Mouse (Mus musculus) C2C12 (cell line): Measurements from ENCODE around the gene Hmgb4. TPM values are rescaled to one million over a fixed set of nuclear protein-coding genes. Genes with fewer than 3 reads are reported as not detected.

Experiments
- H3K27me3 ChIP-seq: one replicate; pipeline ENCODE4 v1.6.1; 2011; ENCODE audit not compliant: control insufficient read depth, insufficient read depth, insufficient read length
- H3K36me3 ChIP-seq: one replicate; pipeline ENCODE4 v1.6.1; 2011; ENCODE audit not compliant: control insufficient read depth, insufficient read depth
- H3K4me3 ChIP-seq: one replicate; pipeline ENCODE4 v1.5.1; 2011; ENCODE audit warnings: mild to moderate bottlenecking, control low read depth; ENCODE audit not compliant: poor library complexity, insufficient read depth, severe bottlenecking
- H3K79me2 ChIP-seq: one replicate; pipeline ENCODE4 v1.6.1; 2011; ENCODE audit not compliant: control insufficient read depth, insufficient read depth
- H3K79me3 ChIP-seq: one replicate; pipeline ENCODE4 v1.6.1; 2011; ENCODE audit warnings: low read depth, control low read depth
- H3ac ChIP-seq: one replicate; pipeline ENCODE3; 2011; ENCODE audit warnings: low read depth; ENCODE audit not compliant: control insufficient read depth, insufficient read length
- CEBPB ChIP-seq: IDR thresholded peaks from one replicate; pipeline ENCODE4 v1.6.1; 2011; ENCODE audit warnings: low read depth, mild to moderate bottlenecking, control low read depth, moderate library complexity
- CTCF ChIP-seq: IDR thresholded peaks from one replicate; pipeline ENCODE4 v1.5.1; 2011; ENCODE audit not compliant: control insufficient read depth, insufficient read depth, insufficient read length
- FOSL1 ChIP-seq: IDR thresholded peaks from one replicate; pipeline ENCODE4 v1.8.0; 2011; ENCODE audit warnings: mild to moderate bottlenecking, low read length; ENCODE audit not compliant: poor library complexity, insufficient read depth, severe bottlenecking
- MAX ChIP-seq: IDR thresholded peaks from one replicate; pipeline ENCODE4 v1.6.1; 2011; ENCODE audit warnings: mild to moderate bottlenecking, control low read depth
- MYOD1 ChIP-seq: IDR thresholded peaks from one replicate; pipeline ENCODE4 v1.6.1; 2011; ENCODE audit warnings: low read depth; ENCODE audit not compliant: control insufficient read depth, insufficient read length
- MYOG ChIP-seq: IDR thresholded peaks from one replicate; pipeline ENCODE4 v1.6.1; 2011; ENCODE audit not compliant: control insufficient read depth, insufficient read length; ENCODE audit errors: extremely low read depth
- USF1 ChIP-seq: IDR thresholded peaks from one replicate; pipeline ENCODE4 v1.6.1; 2011; ENCODE audit warnings: low read depth, mild to moderate bottlenecking, control low read depth, moderate library complexity
- polyA plus RNA-seq: library from polyadenylated mRNA; unstranded; fragments of >200 nt; fragmentation: generic; extraction: Trizol; gene quantifications from one replicate; pipeline ENCODE4 v1.2.1, GENCODE M21; 2012; ENCODE audit warnings: missing spikeins

The Hmgb4 gene
- polyA plus RNA-seq, 1 experiment = not detected

GRCm38 (mm10) chr4:128265341-128265740 is 4.6 kb upstream of the Hmgb4 start:
- TF ChIP-seq CTCF (no peak), MYOG (no peak), MYOD1 (no peak)
- no peak overlapping the region for H3K4me3 ChIP-seq
- H3K27me3 ChIP-seq = no peaks in the 10 kb centered on the region
- H3K79me3 ChIP-seq = no peaks in the 10 kb centered on the region
- H3K36me3 ChIP-seq = no peaks in the 10 kb centered on the region
- no peaks in the 10 kb centered on the region for H3K79me2 ChIP-seq
- no peak overlapping the region for H3ac ChIP-seq

- Histone ChIP-seq H3K79me3 (no peaks in the 10 kb centered on the region), H3ac (no peak overlapping the region), H3K4me3 (no peak overlapping the region), H3K79me2 (no peaks in the 10 kb centered on the region), H3K36me3 (no peaks in the 10 kb centered on the region), H3K27me3 (no peaks in the 10 kb centered on the region)
- TF ChIP-seq USF1 = no peak
- TF ChIP-seq CTCF = no peak
- TF ChIP-seq MYOD1 = no peak
- no peak for TF ChIP-seq MAX
- no peak for TF ChIP-seq MYOG
- TF ChIP-seq CEBPB = no peak
- TF ChIP-seq FOSL1 = no peak
These were observed 3.7 kb upstream of the Hmgb4 start for GRCm38 (mm10) chr4:128264491-128264890.

- TF ChIP-seq FOSL1 = no peak
- no peak for TF ChIP-seq CEBPB
- no peak for TF ChIP-seq CTCF
- no peak for TF ChIP-seq USF1
- TF ChIP-seq MAX = no peak
- no peak for TF ChIP-seq MYOG
- no peak for TF ChIP-seq MYOD1
- H3K36me3 ChIP-seq = no peaks in the 10 kb centered on the region
- no peaks in the 10 kb centered on the region for H3K79me2 ChIP-seq
- no peak overlapping the region for H3ac ChIP-seq
- no peaks in the 10 kb centered on the region for H3K79me3 ChIP-seq
- H3K4me3 ChIP-seq = no peak overlapping the region
- H3K27me3 ChIP-seq = no peaks in the 10 kb centered on the region
These were observed 1.5 kb downstream of the Hmgb4 start for GRCm38 (mm10) chr4:128259211-128259610.

GRCm38 (mm10) chr4:128248676-128249075 is 12.1 kb downstream of the Hmgb4 start:
- H3K36me3 ChIP-seq = no peaks in the 10 kb centered on the region
- H3ac ChIP-seq = no peak overlapping the region
- no peak for TF ChIP-seq FOSL1
- no peak for TF ChIP-seq CEBPB
- no peak for TF ChIP-seq MAX
- TF ChIP-seq MYOG = no peak
- no peak for TF ChIP-seq CTCF
- no peak for TF ChIP-seq USF1
- no peak for TF ChIP-seq MYOD1
- no peaks in the 10 kb centered on the region for H3K79me2 ChIP-seq
- no peaks in the 10 kb centered on the region for H3K79me3 ChIP-seq
- no peak overlapping the region for H3K4me3 ChIP-seq
- H3K27me3 ChIP-seq = no peaks in the 10 kb centered on the region

- H3ac ChIP-seq = no peak overlapping the region
- no peaks in the 10 kb centered on the region for H3K27me3 ChIP-seq
- H3K4me3 ChIP-seq = no peak overlapping the region
- TF ChIP-seq USF1 (no peak), MYOD1 (no peak), FOSL1 (no peak), CEBPB (no peak), MYOG (no peak), CTCF (no peak), MAX (no peak)
- H3K79me3 ChIP-seq = no peaks in the 10 kb centered on the region
- H3K79me2 ChIP-seq = no peaks in the 10 kb centered on the region
- H3K36me3 ChIP-seq = no peaks in the 10 kb centered on the region
These were observed 15.6 kb downstream of the Hmgb4 start for GRCm38 (mm10) chr4:128245201-128245600.

- no peaks in the 10 kb centered on the region for H3K36me3 ChIP-seq
- H3K27me3 ChIP-seq = no peaks in the 10 kb centered on the region
- H3K79me2 ChIP-seq = no peaks in the 10 kb centered on the region
- TF ChIP-seq CEBPB (no peak), CTCF (no peak), USF1 (no peak), MYOD1 (no peak), MYOG (no peak), MAX (no peak), FOSL1 (no peak)
- no peak overlapping the region for H3K4me3 ChIP-seq
- no peaks in the 10 kb centered on the region for H3K79me3 ChIP-seq
- H3ac ChIP-seq = no peak overlapping the region
These were observed 18.9 kb downstream of the Hmgb4 start for GRCm38 (mm10) chr4:128241854-128242356.
